Comparison of ENCODE assay signal across 8 mouse cellular contexts in the genomic region with DNA sequence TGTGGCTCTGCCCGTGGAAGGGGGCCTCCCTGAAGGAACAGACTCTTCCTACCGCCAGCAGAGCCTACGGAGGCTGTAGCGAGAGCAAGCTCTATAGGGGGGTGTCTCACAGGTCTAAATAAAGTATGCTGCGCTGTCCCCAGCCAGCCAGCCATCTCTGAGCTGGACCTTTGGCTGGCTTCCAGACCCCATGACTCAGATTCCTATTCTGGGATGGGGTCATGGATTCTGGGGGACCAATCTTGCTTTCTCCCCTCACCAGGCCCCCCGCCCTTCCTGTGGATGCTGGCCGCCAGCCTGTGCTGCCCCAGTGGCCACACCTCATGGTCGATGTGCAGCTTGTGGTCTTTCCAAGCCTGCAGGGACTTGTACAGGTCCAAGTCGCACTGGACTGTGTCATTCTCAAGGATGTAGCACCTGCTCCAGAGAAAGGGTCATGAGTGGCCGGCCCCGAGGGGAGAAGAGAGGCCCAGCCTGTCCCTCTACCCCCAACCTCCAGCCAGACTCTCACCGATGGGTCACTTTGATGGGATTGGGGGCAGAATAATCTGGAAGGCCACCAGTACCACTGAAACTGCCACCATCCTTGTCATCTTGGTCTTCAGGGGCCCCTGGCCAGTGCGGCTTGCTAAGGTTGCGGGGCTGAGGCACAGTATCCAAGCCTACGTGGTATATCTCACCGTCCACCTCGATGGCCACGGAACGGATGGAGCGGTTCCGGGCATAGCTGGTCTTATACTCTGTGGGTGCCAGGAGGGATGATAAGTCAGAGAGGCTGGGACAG.
DNase-seq lines count a peak whose midpoint lies in the region; ATAC-seq and TF ChIP-seq lines count a peak whose summit lies in the region.

No protein-coding gene starts in this region.

- no peak overlapping the region for H3K27ac ChIP-seq in liver, embryonic 12.5 days
- H3K27ac ChIP-seq in cerebellum, adult 2 months (ENCODE audit: insufficient read depth, low read length), result no peak overlapping the region

- peak; percentile 76 to 83 for DNase-seq in adrenal gland, postnatal 36 days
- peak; percentile 77 to 87 for DNase-seq in heart, postnatal 14 days
- DNase-seq in layer of hippocampus, adult 8-10 months (ENCODE audit: low spot score in 2 of 2), result no peak
- no peak for DNase-seq in cerebellum, adult 2 months
- no peak for DNase-seq in frontal cortex, postnatal 10 days (ENCODE audit: low spot score in 2 of 2)
- no peak for DNase-seq in layer of hippocampus, postnatal 36 days

- TF ChIP-seq CTCF in E14TG2a.4 (conservative IDR thresholded peaks at IDR 0.05; ENCODE audit: low read length), result no peak
- no peak for TF ChIP-seq CTCF in cerebellum, adult 2 months (IDR thresholded peaks at IDR 0.05; ENCODE audit: borderline replicate concordance, insufficient read depth, low read depth, low read length)

- no peak overlapping the region for H3K9ac ChIP-seq in liver, embryonic 12.5 days

- H3K36me3 ChIP-seq in E14TG2a.4 (ENCODE audit: insufficient read depth, low read length), result peaks cover 95% of the 10 kb centered on the region
- no peaks in the 10 kb centered on the region for H3K36me3 ChIP-seq in liver, embryonic 12.5 days

- no peak for ATAC-seq in liver, embryonic 12.5 days

- intact Hi-C loops in heart, postnatal 14 days (cut with DNase I), result no loop called here

- H3K4me1 ChIP-seq in E14TG2a.4 (replicated peaks; ENCODE audit: low read depth, low read length), result peaks cover 89% of the 10 kb centered on the region
- peaks cover 23% of the 10 kb centered on the region for H3K4me1 ChIP-seq in liver, embryonic 12.5 days
- H3K4me1 ChIP-seq in cerebellum, adult 2 months (ENCODE audit: control insufficient read depth, insufficient read depth, low read length), result no peaks in the 10 kb centered on the region

- H3K27me3 ChIP-seq in E14TG2a.4 (ENCODE audit: insufficient read depth, low read length), result no peaks in the 10 kb centered on the region
- H3K27me3 ChIP-seq in liver, embryonic 12.5 days (replicated peaks), result no peaks in the 10 kb centered on the region
- no peaks in the 10 kb centered on the region for H3K27me3 ChIP-seq in cerebellum, adult 2 months (ENCODE audit: control insufficient read depth, insufficient read depth, low read length)

- H3K4me3 ChIP-seq in E14TG2a.4 (replicated peaks; ENCODE audit: low read length), result peak overlapping the region; percentile 57
- H3K4me3 ChIP-seq in liver, embryonic 12.5 days, result 0 out of 2 replicates have a peak overlapping the region, but pooled peaks have one; percentile 23
- no peak overlapping the region for H3K4me3 ChIP-seq in cerebellum, adult 2 months (replicated peaks; ENCODE audit: insufficient read depth, low read depth, low read length)

- TF ChIP-seq POLR2A in cerebellum, adult 2 months (IDR thresholded peaks at IDR 0.05; ENCODE audit: borderline replicate concordance, insufficient read depth, low read length), result no peak

- 77% methylated on average over 21 of the region's 21 CpGs for WGBS in liver, embryonic 12.5 days (ENCODE audit: insufficient replicate concordance)
- WGBS in cerebellum, adult 2 months, result 75% methylated on average over 21 of the region's 21 CpGs

- no peaks in the 10 kb centered on the region for H3K9me3 ChIP-seq in E14TG2a.4 (ENCODE audit: low read length)
- no peaks in the 10 kb centered on the region for H3K9me3 ChIP-seq in liver, embryonic 12.5 days (replicated peaks)

- H3K4me2 ChIP-seq in liver, embryonic 12.5 days, result peak overlapping the region; percentile 49

Comparison
In these comparisons a context has a peak if more than half of its experiments do, and no peak if none do; other contexts are left out.
1. DNase-seq: peak in adrenal gland, postnatal 36 days (2 of 2) and heart, postnatal 14 days (2 of 2); none in layer of hippocampus, adult 8-10 months (0 of 2), cerebellum, adult 2 months (0 of 2), frontal cortex, postnatal 10 days (0 of 2) and layer of hippocampus, postnatal 36 days (0 of 2).